Mouse (Mus musculus) forebrain, embryonic 12.5 days (tissue): ENCODE results near the gene Actr3. TPM values are rescaled to one million over a fixed set of nuclear protein-coding genes. Genes with fewer than 3 reads are reported as not detected.

ENCODE experiments used
- ATAC-seq: fragments of 200-750 bp; cut with Nextera tagmentation; 2 replicates; pipeline ENCODE4 v1.8.0; 2017; ENCODE audit warnings: moderate TSS enrichment; ENCODE audit not compliant: low FRiP score
- H3K27ac ChIP-seq: fragments of 300-500 bp; sonication (generic); 2 replicates; pipeline ENCODE4 v1.5.1; 2016; ENCODE audit warnings: mild to moderate bottlenecking
- H3K27me3 ChIP-seq: fragments of 300-500 bp; sonication (generic); 2 replicates; pipeline ENCODE4 v1.6.1; 2016; ENCODE audit warnings: mild to moderate bottlenecking
- H3K36me3 ChIP-seq: fragments of 300-500 bp; sonication (generic); replicated peaks from 2 replicates; pipeline ENCODE4 v1.6.1; 2016; ENCODE audit warnings: mild to moderate bottlenecking
- H3K4me1 ChIP-seq: fragments of 300-500 bp; sonication (generic); 2 replicates; pipeline ENCODE4 v1.6.1; 2016
- H3K4me2 ChIP-seq: fragments of 300-500 bp; sonication (generic); 2 replicates; pipeline ENCODE4 v1.6.1; 2016; ENCODE audit warnings: mild to moderate bottlenecking, moderate library complexity
- H3K4me3 ChIP-seq: fragments of 300-500 bp; sonication (generic); replicated peaks from 2 replicates; pipeline ENCODE4 v1.5.1; 2016; ENCODE audit warnings: mild to moderate bottlenecking
- H3K9ac ChIP-seq: fragments of 300-500 bp; sonication (generic); 2 replicates; pipeline ENCODE4 v1.6.1; 2016; ENCODE audit warnings: mild to moderate bottlenecking
- H3K9me3 ChIP-seq: fragments of 300-500 bp; sonication (generic); 2 replicates; pipeline ENCODE4 v1.6.1; 2016
- WGBS: fragments of 180-500 bp; shearing (Covaris S2); methylation state at CpG from one replicate; pipeline ENCODE4 v1.1.7; 2016; 5-methylcytosine and 5-hydroxymethylcytosine counted together
- polyA plus RNA-seq: library from polyadenylated mRNA; unstranded; fragments of >200 nt; fragmentation: Nextera tagmentation; extraction: Ambion mirVana; gene quantifications from 2 replicates; pipeline ENCODE4 v1.2.1, GENCODE M21; 2016

Gene Actr3
- polyA plus RNA-seq, 1 experiment from 2014 or later: 251 TPM

DNA sequence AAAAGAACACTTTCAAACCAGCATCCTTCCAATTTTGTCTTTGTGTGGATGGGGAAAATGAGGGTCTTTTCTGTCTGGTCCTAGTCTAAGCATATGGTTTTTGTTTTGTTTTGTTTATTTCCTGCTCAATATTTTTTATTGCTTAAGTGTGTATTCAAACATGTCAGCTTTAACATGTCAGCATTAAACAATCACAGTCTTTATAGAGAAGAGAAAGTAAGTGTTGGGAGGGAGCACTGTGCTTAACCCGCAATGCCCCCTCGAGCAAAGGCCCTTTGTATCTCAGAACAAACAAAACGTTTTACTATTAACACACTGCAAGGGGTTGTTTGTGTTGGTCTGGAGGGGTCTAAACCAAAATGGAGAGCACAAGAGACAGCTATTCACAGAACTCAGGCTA lies 47.2 kb downstream of the Actr3 start:
- H3K4me3 ChIP-seq: no peak overlapping the region
- no peaks in the 10 kb centered on the region for H3K9me3 ChIP-seq
- no peak overlapping the region for H3K27ac ChIP-seq
- no peaks in the 10 kb centered on the region; the same call in 1 of the 2 replicates for H3K36me3 ChIP-seq
- H3K9ac ChIP-seq: no peak overlapping the region
- no peaks in the 10 kb centered on the region for H3K27me3 ChIP-seq
- ATAC-seq: no peak
- 22% methylated on average over 3 of the region's 3 CpGs for WGBS
- 0 out of 2 replicates have a peak, but pooled peaks cover 6% of the 10 kb centered on the region for H3K4me1 ChIP-seq
- H3K4me2 ChIP-seq: no peak overlapping the region

GRCm38 (mm10) chr1:125386217-125386616 lies 49.3 kb downstream of the Actr3 start:
- 82% methylated on average over 7 of the region's 7 CpGs for WGBS
- no peak overlapping the region for H3K27ac ChIP-seq
- no peaks in the 10 kb centered on the region for H3K9me3 ChIP-seq
- no peaks in the 10 kb centered on the region for H3K36me3 ChIP-seq
- no peak overlapping the region for H3K9ac ChIP-seq
- no peak overlapping the region for H3K4me2 ChIP-seq
- no peak overlapping the region for H3K4me3 ChIP-seq
- ATAC-seq: no peak
- no peaks in the 10 kb centered on the region for H3K27me3 ChIP-seq
- 0 out of 2 replicates have a peak, but pooled peaks cover 6% of the 10 kb centered on the region for H3K4me1 ChIP-seq

GRCm38 (mm10) chr1:125382622-125383021 lies 52.9 kb downstream of the Actr3 start:
- ATAC-seq: no peak
- Histone ChIP-seq H3K4me2 (no peak overlapping the region), H3K4me1 (no peaks in the 10 kb centered on the region), H3K4me3 (no peak overlapping the region), H3K27ac (no peak overlapping the region), H3K27me3 (no peaks in the 10 kb centered on the region), H3K9ac (no peak overlapping the region), H3K36me3 (no peaks in the 10 kb centered on the region), H3K9me3 (no peaks in the 10 kb centered on the region)
- WGBS: 65% methylated on average over 6 of the region's 6 CpGs

GRCm38 (mm10) chr1:125378889-125379288 lies 56.6 kb downstream of the Actr3 start:
- Histone ChIP-seq H3K9ac (no peak overlapping the region), H3K4me1 (no peaks in the 10 kb centered on the region), H3K36me3 (no peaks in the 10 kb centered on the region), H3K4me3 (no peak overlapping the region), H3K27me3 (no peaks in the 10 kb centered on the region), H3K9me3 (no peaks in the 10 kb centered on the region), H3K27ac (no peak overlapping the region), H3K4me2 (no peak overlapping the region)
- ATAC-seq: 0 out of 2 replicates have a peak, but pooled peaks have one; percentile 27
- WGBS: 71% methylated on average over 3 of the region's 3 CpGs

DNA sequence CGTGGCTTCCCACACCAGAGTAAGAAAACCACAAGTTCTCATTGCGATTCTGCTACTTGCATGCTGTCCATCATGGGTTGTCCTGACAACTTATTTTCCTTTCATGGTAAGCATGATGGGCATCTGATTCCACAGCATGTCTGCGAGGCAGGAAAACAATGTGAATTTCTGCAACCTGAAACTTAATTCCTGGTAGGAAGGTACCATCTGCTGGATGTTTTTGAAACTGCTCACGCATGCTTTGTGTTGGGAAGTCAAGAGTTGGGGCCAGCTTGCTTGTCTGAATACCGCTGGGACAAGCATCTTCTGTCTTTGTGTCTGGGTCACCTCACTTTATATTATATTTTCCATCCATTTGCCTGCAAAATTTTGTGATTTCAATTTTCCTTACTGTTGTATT lies 62.7 kb downstream of the Actr3 start:
- Histone ChIP-seq H3K9me3 (no peaks in the 10 kb centered on the region), H3K36me3 (no peaks in the 10 kb centered on the region), H3K27me3 (no peaks in the 10 kb centered on the region), H3K9ac (no peak overlapping the region), H3K27ac (no peak overlapping the region), H3K4me3 (no peak overlapping the region), H3K4me1 (no peaks in the 10 kb centered on the region), H3K4me2 (no peak overlapping the region)
- 73% methylated on average over 5 of the region's 5 CpGs for WGBS
- ATAC-seq: no peak

GRCm38 (mm10) chr1:125370779-125371178 lies 64.7 kb downstream of the Actr3 start:
- no peaks in the 10 kb centered on the region for H3K4me1 ChIP-seq
- ATAC-seq: peak; percentile 63; the same call in 1 of the 2 replicates
- H3K4me2 ChIP-seq: no peak overlapping the region
- H3K4me3 ChIP-seq: no peak overlapping the region
- H3K27me3 ChIP-seq: no peaks in the 10 kb centered on the region
- no peak overlapping the region for H3K27ac ChIP-seq
- H3K9ac ChIP-seq: no peak overlapping the region
- no peaks in the 10 kb centered on the region for H3K9me3 ChIP-seq
- no peaks in the 10 kb centered on the region for H3K36me3 ChIP-seq
- 40% methylated on average over 6 of the region's 6 CpGs for WGBS

DNA sequence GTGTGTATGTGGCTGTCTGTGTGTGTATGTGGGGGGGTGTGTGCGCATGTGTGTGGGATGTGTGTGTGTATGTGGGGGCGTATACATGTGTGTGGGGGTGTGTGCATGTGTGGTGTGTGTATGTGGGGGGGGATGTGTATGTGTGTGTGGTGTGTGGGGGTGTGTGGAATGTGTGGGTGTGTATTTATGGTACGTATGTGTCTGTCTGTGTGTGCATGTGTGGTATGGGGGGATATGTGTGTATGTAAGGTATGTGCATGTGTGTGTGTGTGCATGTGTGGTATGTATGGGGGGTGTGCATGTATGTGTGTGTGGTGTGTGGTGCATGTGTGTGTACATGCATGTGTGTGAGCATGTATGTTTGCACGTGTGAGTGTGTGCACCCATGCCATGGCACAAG lies 70.0 kb downstream of the Actr3 start:
- 0 out of 2 replicates have a peak, but pooled peaks have one; percentile 51 for ATAC-seq
- no peak overlapping the region for H3K4me2 ChIP-seq
- WGBS: 95% methylated on average over 4 of the region's 4 CpGs
- H3K4me3 ChIP-seq: no peak overlapping the region
- H3K27me3 ChIP-seq: no peaks in the 10 kb centered on the region
- H3K4me1 ChIP-seq: no peaks in the 10 kb centered on the region
- no peak overlapping the region for H3K9ac ChIP-seq
- H3K36me3 ChIP-seq: no peaks in the 10 kb centered on the region
- H3K9me3 ChIP-seq: no peaks in the 10 kb centered on the region
- no peak overlapping the region for H3K27ac ChIP-seq

- Histone ChIP-seq H3K36me3 (no peaks in the 10 kb centered on the region), H3K4me1 (no peaks in the 10 kb centered on the region), H3K4me2 (no peak overlapping the region), H3K4me3 (no peak overlapping the region), H3K27me3 (no peaks in the 10 kb centered on the region), H3K9ac (no peak overlapping the region), H3K9me3 (no peaks in the 10 kb centered on the region), H3K27ac (no peak overlapping the region)
- WGBS: 55% methylated on average over 4 of the region's 4 CpGs
- ATAC-seq: peak; percentile 73; the same call in 1 of the 2 replicates
Observed at GRCm38 (mm10) chr1:125351416-125352037, 84.0 kb downstream of the Actr3 start.

GRCm38 (mm10) chr1:125350843-125351242 lies 84.7 kb downstream of the Actr3 start:
- 85% methylated on average over 5 of the region's 5 CpGs for WGBS
- Histone ChIP-seq H3K4me2 (no peak overlapping the region), H3K27ac (no peak overlapping the region)

DNA sequence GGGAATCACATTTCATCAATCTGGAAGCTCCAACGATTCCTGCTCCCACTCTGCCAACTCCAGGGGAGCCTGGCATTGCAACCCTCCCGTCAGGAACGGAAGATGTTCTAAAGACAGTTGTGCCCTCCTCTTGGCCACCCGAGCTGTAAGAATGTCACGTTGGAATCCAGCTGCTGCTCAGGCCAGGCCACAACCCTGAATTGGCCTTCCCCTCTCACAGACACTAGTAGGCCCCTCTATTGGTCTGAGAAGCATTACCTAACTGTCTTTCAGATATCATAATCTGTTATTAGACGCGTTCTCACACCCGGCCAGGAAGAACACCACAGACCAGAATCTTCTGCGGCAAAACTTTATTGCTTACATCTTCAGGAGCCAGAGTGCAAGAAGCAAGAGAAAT lies 89.7 kb downstream of the Actr3 start:
- no peak overlapping the region for H3K27ac ChIP-seq
- no peaks in the 10 kb centered on the region for H3K9me3 ChIP-seq
- no peaks in the 10 kb centered on the region for H3K27me3 ChIP-seq
- no peak overlapping the region for H3K4me3 ChIP-seq
- no peak overlapping the region for H3K9ac ChIP-seq
- 92% methylated on average over 9 of the region's 9 CpGs for WGBS
- H3K4me2 ChIP-seq: no peak overlapping the region
- no peak for ATAC-seq
- no peaks in the 10 kb centered on the region for H3K4me1 ChIP-seq
- H3K36me3 ChIP-seq: no peaks in the 10 kb centered on the region

More at GRCm38 (mm10) chr1:125350843-125351242, 84.7 kb downstream of the Actr3 start:
- no peak for ATAC-seq
- Histone ChIP-seq H3K4me3 (no peak overlapping the region), H3K4me1 (no peaks in the 10 kb centered on the region), H3K36me3 (no peaks in the 10 kb centered on the region), H3K9me3 (no peaks in the 10 kb centered on the region), H3K9ac (no peak overlapping the region), H3K27me3 (no peaks in the 10 kb centered on the region)

GRCm38 (mm10) chr1:125345448-125345847 lies 90.1 kb downstream of the Actr3 start:
- Histone ChIP-seq H3K9me3 (no peaks in the 10 kb centered on the region), H3K4me1 (no peaks in the 10 kb centered on the region), H3K27me3 (no peaks in the 10 kb centered on the region), H3K36me3 (no peaks in the 10 kb centered on the region), H3K4me3 (no peak overlapping the region), H3K27ac (no peak overlapping the region), H3K9ac (no peak overlapping the region), H3K4me2 (no peak overlapping the region)
- no peak for ATAC-seq
- WGBS: 90% methylated on average over 6 of the region's 6 CpGs

GRCm38 (mm10) chr1:125343105-125343504 lies 92.4 kb downstream of the Actr3 start:
- no peak overlapping the region for H3K4me2 ChIP-seq
- no peak overlapping the region for H3K4me3 ChIP-seq
- no peaks in the 10 kb centered on the region for H3K36me3 ChIP-seq
- no peak for ATAC-seq
- no peaks in the 10 kb centered on the region for H3K4me1 ChIP-seq
- no peaks in the 10 kb centered on the region for H3K27me3 ChIP-seq
- no peaks in the 10 kb centered on the region for H3K9me3 ChIP-seq
- WGBS: 87% methylated on average over 2 of the region's 2 CpGs
- H3K9ac ChIP-seq: no peak overlapping the region
- no peak overlapping the region for H3K27ac ChIP-seq
